Mouse (Mus musculus) kidney, adult 2 months (tissue): ENCODE measurements at regions not wholly inside any gene's neighbourhood (a gene's known extent, or its start where the extent isn't known, plus 50 kb on each side); places are given as distances from the start of the nearest gene placed in this dataset.

Source experiments
- CTCF ChIP-seq: fragments of 200-500 bp; conservative IDR thresholded peaks from 2 replicates; pipeline ENCODE4 v1.5.1; 2011; ENCODE audit warnings: low read depth, mild to moderate bottlenecking, control low read depth, low read length, moderate library complexity, mixed read lengths; ENCODE audit not compliant: insufficient read depth, insufficient read length
- POLR2A ChIP-seq: fragments of 200-500 bp; IDR thresholded peaks from one replicate; pipeline ENCODE4 v1.6.1; 2011; ENCODE audit warnings: low read depth, low read length, control low read depth

DNA sequence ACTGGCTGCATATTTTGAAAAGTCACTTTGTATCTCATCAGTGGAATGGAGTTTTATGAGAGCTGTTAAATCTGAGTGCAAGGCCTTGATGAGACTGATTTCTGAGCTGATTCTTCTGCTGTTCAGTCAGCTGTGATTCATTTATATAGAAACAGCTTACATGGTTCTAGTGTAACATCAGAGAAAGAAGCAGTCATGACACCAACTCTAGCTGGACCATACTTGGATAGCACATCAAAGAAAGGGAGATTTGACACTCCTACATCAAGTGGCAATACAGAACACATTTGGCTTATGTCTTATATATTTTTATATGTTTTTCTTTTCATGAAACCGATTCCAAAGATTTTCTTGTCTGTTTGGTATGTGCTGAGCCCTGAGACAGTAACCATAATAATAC lies 296.0 kb downstream of the Impad1 start:
- TF ChIP-seq CTCF (no peak), POLR2A (no peak)
